Mouse (Mus musculus) megakaryocyte, adult 5-6 weeks (primary cell): ENCODE results near the gene Nlgn2. TPM values are rescaled to one million over a fixed set of nuclear protein-coding genes. Genes with fewer than 3 reads are reported as not detected.

ENCODE experiments used
- ATAC-seq: 2 replicates; pipeline ENCODE4 v1.8.0; 2016; ENCODE audit warnings: mild to moderate bottlenecking, inconsistent platforms; ENCODE audit not compliant: poor library complexity, severe bottlenecking
- total RNA-seq, 2 experiments: library from RNA; stranded (forward) in 1 of 2; stranded (reverse) in 1 of 2; fragments of 153-499, 151-499 nt in 1 of 2; fragments of 221-1000, 200-1000 nt in 1 of 2; gene quantifications; 2 replicates each; pipeline versions ENCODE4 v1.2.3 to v1.2.4; 2015 to 2017

Gene Nlgn2
- total RNA-seq (2015), result 0.20 and 0.48 TPM in 2 replicates
- 0.16 and 0.88 TPM in 2 replicates for total RNA-seq (2017)

DNA sequence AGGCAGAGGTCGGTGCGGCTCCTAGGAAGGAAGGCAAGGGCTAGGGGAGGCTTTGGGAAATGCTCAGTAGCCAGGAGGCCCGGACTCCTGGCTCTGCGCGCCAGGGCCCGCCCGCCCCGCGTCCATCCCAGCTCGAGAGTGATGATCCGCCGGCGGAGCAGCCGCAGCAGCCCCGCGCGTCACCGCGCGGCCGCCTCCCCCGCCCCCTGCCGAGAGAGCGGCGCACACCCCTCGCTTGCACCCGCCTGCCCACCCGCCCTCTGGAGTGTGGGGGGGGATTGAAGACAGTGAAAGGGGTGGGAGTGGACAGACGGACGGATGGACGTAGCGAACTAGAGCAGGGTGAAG, at the start of gene Nlgn2:
TSS of gene Nlgn2 (minus strand) at position 181 of the 348 bp plus-strand sequence.
- peak; percentile 10; the same call in 1 of the 2 replicates for ATAC-seq

DNA sequence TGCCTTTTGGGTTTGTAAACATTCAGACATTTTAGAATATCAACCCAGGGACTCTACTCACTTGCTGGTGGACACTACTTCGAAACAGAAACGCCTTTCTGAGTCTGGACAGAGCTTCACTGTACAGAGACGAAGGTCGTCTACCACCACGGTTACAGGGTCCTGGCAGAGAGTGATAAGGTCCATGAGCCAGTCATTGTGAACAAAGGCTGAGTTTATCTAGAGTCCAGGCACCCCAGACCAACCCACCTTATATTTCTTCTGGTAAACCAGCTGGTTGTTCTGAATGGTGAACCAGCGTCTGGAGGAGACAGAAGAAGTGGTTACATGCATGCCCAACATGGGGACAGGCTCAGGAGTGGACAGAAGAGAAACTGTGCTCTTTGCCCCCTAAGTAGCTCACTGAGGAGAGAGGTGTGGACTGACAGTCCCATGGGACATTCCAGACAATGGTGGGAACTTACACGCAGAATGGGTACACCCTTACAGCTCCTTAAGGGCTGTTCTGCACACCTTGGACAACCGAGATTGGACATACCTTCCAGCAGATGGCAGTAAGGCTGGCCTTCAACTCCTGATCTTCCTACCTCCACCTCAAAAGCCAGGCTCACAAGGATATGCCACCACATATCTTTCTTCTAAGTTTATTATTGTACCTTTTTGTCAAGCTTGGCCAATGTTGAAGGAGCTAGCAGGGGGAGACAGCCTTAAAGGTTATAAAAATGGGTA, 49.5 kb upstream of the Nlgn2 start:
- no peak for ATAC-seq

DNA sequence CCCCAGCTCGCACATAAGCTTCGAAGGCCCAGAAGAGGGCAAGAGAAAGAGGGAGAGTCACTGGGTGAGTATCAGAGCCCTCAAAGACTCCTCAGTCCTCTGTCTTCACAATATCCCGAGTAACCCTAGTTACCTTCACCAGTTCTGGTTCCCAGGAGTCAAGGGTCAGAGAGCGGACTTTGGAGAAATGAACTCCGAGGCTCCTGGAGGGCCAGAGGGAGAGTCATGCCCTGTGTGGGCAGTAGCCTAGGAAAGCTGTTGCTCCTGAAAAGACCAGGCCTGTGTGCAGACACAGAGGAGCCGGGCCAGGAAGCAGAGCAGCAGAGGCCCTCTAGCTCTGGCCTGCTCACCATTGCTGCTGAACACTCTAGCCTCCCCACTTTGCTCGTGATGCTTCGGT, 47.1 kb upstream of the Nlgn2 start:
- ATAC-seq, result no peak

DNA sequence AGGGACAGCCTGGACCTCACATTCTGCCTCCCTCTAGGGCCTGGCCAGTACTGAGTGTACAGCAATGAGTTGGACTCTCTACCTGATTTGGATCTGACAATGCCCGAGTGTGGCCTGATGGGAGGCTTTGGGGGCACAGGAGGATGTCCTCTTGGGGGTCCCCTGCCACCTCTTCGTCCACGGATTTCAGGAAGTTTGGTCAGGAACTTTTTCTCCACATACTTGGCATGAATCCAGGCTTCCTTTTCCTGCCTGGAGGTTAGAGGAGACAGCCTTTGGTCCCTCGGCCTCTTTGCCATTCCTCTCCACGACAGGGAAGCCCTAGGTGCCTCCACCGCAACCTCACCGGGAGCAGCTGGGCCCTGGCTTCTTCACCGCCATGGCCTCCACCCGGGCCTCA, 46.7 kb upstream of the Nlgn2 start:
- ATAC-seq, result no peak

DNA sequence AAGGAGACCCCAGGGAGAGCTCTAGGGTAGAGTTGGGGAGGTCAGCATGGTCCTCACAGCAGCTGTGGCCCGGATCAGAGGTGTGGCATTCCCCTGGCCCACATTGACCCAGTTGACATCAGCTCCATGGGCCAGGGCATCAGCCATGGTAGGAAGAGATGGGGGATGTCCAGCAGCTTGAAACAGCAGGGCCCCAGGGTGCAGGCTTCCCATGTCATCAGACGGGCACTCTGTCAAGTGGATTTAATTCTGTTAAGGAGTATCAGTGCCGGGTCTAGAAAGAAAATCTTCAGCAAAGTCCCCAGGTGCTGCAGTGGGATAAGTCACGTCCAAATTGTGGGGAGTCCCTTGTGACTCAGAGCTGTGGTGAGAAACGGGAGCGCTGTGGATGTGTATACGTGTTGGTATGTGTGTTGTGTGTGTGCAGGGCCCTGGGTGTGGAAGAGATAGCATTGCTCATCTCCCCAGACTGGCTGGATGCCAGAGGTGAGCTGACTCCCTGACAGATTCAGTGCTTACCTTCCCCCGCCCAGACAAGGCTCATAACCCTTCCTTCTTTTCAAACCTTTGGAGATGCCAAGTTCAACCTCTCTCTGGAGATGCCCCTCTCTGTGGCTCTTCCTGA, 46.1 kb upstream of the Nlgn2 start:
- no peak for ATAC-seq

DNA sequence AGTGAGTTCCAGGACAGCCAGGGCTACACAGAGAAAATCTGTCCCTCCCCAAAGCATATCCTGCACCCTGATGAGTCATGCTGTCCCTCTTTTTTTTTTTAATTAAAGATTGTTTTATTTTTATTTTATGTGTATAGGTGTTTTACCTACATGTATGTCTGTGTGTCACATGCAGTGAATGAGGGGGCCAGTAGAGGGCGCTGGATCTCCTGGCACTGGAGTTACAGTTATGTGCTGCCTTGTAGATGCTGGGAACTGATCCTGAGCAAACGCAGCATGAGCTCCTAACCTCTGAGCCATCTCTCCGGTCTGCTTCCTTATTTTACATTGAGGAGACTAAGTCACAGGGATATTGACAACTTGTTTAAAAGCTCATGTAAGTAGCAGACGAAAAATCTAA, 45.5 kb upstream of the Nlgn2 start:
- no peak for ATAC-seq

DNA sequence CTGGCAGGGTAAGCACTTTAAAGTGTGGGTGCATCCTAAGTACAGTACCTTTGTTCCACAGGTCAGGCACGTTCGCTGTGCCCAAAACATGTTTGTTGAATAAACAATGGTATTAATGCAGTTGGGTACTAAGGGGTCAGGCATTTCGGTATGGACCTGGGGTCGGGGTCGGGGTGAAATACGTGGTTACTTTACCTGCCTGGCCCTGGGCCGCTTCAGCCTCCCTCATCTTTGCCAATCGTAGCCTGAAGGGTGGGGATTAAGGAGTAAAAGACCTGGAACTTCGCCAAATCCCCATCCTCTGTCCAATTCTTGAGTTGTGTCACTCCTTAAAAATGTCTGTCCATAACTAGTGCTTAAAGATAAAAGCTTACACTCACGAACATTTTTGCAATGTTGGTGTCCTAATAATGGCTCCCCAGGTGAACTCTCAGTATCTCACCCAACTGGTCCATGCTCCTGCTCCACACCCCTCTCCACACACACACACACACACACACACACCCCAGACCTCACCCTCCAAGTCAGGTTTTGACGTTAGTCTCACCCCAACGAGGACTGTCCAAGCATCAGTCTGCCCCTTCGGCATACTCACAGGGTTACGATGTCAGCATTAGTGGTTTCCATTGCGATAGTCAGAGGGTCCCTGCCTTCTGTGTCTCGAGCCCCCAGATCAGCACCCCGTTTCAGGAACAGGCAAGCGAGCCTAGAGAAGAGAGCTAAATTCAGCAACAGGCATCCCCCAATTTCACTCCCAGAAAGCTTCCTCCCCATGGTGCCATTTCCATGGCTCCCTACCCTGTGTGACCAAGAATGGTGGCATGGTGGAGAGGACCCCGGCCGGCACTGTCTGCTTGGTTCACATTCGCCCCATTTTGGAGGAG, 44.4 kb upstream of the Nlgn2 start:
- ATAC-seq, result no peak

DNA sequence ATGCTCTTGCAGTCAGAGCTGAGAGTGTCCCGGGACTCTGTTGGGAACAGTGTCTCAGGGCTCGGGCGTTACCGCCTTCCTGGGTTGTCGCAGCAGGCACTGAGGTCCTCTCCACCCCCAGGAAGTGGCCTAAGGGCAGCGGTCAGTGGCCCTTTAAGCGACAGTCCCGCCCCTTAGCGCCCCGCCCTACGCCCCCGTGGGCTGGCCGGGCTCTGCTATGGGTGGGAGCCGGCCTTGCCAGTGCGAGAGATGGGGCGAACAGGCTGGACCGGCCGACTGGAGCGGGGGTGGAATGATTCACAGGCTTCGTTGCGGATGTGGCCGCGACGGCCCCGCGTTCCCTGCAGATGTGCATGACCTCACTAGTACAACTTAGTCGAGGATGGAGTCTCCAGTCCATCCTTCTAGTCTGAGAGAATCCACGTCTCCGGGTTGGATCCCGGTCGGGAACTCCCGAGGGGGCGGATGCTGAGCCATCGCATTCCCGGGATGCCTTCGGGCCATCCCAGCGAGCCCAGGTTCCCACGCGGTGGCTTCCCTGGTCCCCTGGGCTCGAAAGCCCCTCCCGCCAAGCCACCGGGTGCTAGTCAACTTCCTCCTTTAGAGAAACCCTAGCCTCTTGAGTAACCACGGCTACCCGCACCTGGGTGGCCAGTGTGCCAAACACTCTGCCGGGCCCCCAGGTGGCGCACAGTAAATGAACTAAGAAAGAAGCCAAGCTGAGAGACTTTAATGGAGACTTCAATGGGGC, 43.4 kb upstream of the Nlgn2 start, which contains the start of gene Kctd11:
TSS of gene Kctd11 (minus strand) at position 554 of the 751 bp plus-strand sequence.
- ATAC-seq, result peak; percentile 83

DNA sequence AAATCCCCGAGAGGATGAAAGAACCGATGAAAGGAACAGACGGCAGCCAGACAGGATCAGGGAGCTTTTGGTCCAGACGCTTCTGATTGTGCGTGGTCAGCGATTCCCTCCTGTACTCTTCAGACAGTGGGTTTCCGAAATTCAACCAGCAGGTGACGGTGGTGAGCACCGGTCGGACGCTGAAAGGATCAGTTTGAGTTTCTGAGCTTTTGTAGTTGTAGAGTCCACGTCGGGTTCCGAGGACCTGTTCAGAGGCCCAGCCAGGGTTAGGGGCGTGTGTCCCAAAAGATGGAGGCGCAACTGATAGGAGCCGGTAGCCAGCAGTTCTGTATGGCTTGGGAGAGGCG, 42.9 kb upstream of the Nlgn2 start:
- peak; percentile 43 for ATAC-seq

DNA sequence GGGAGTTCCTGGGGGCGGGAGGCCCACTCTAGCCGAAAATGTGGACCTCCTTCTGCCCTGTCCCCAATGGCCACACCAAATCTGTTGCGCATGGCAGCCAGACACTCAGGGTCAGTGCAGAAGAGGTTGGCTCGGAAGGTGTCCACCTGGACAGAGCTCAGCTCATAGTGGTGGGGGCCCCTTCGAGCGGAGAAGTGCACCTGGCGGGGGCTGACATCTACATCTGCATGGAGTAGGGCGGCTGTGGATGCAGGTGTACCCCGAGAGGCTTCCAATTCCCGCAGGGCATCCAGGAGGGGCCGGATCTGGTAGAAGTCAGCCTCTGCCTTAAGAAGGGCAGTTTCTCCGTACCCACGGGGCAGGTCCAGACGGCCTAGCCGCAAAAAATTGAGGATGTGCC, 42.1 kb upstream of the Nlgn2 start:
- ATAC-seq, result no peak

DNA sequence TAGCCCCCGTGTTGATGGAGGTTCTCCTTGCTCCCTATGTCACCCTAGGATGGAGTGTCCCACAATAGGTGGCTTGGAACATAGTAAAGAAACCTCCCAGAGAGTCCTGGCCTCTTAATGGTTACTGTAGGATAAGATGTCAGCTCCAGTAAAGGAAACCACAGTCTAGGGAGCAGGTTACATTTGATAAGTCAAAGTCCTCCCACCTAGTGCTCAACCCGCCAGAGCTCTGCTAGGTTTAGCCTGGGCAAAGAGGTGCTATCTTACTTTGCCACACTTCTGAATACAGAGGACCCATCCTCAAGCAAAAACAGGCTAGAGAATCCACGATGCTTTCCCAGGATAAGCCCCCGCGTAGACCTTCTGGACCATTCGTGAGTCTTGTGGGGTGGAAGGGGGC, 41.4 kb upstream of the Nlgn2 start:
- no peak for ATAC-seq

DNA sequence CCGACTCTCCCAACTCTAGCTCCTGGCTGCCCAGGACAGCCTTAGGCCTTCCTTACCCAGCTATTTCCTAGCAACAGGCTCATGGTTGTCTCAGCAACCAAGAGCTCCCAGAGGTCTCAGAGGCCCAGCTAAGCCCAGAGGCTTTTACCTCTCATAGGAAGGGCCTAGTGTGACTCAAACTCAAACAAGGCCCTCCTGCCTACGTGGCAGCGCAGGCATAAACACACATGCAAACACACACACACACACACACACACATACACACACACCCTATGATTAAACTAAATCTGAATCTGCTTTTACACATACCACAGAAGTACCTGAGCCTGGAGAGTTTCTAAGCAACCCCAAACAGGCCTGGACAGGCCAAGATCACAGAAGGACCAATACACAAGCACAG, 40.8 kb upstream of the Nlgn2 start:
- no peak for ATAC-seq

DNA sequence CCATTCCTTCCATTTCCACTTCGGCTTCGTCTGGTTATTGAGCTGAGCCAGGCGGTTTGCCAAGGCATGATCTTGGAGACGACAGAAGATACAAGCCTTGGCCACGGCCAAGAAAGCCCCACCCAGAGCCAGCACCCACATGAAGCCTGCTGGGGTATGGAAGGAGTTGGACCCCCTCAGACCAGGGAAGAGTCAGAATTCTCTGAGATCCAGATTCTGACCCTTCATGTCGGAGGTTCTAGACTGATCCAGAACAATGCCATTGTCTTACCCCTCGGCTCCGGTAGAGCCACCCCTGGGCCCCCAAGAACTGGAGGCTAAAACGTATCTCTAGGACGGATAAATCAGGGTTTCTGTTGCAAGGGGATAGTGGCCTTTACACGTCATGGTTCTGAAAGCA, 40.3 kb upstream of the Nlgn2 start, which contains the start of gene Tmem95:
TSS of gene Tmem95 (minus strand) at position 141 of the 400 bp plus-strand sequence.
- no peak for ATAC-seq

DNA sequence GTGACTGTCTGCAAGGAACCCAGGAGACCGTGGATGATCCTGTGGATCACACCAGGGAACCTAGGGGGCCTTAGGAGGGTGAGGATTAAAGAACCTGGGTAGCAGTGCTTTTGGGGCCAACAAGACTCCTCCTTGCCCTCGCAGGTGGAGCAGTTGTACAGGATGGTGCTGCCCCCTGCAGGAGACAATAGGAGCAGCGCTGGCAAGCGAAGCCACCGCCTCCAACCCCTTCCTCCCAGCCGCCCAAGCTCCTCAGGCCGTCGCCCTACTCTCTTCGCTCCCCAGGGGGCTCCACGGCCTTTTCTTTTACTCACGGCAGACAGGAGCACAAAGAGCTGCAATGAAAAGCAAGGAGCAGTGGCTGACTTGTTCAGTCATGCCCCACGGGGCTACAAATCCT, 39.3 kb upstream of the Nlgn2 start:
- peak; percentile 55 for ATAC-seq

DNA sequence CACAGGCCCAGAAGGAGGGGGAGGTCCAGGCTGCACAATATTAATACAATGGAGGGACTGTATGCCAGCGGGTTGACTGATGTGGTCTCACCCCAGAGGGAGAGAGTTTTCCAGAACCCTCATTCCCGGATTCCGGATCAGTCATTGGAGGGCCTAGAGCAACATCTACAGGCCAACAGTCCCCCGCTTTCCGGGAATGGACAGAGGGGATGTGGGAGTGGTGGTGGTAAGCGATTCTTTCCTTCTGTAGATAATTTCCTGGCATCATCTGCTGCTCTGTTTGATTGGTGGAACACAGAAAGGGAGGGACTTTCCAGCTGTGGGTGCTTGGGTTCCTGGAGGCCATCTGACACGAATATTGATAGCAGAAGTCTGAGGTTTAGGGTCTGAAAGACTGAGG, 38.6 kb upstream of the Nlgn2 start:
- no peak for ATAC-seq

DNA sequence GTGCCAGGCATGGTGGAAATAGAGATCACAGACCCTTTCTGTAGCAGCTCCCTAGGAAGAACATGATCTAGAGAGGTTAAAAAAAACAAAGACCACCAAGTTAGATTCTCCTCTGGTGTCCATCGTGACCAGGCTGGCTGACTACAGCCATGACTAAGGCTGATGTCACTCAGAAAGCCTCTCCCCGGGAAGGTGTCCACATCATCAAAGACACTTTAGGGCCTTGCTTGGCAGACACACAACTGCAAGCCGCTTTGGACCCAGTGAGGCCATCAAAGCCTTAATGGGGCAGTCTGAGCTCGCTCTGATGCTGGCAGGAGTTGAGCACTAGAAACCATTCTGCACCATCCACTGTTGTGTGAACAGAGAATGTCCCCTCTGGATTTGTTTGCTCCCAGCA, 34.9 kb upstream of the Nlgn2 start:
- ATAC-seq, result no peak

DNA sequence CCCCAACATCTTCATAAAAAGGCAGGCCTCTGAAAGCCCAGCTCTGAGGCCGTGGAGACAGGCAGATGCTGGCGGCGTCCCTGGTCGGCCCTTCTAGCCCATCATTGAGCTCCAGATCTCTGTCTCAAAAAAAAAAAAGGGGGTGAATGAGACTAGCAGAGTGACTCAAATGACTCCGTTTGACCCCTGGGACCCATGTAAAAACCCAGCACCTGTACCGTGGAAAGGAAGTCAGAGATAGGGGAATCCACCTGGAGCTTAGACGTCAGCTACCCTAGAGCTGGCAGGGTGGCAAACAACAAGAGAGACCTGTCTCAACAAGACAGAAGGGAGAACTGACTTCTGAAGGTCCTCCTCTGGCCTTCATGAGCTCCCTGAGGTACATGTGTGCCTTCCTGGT, 34.2 kb upstream of the Nlgn2 start:
- ATAC-seq, result no peak

DNA sequence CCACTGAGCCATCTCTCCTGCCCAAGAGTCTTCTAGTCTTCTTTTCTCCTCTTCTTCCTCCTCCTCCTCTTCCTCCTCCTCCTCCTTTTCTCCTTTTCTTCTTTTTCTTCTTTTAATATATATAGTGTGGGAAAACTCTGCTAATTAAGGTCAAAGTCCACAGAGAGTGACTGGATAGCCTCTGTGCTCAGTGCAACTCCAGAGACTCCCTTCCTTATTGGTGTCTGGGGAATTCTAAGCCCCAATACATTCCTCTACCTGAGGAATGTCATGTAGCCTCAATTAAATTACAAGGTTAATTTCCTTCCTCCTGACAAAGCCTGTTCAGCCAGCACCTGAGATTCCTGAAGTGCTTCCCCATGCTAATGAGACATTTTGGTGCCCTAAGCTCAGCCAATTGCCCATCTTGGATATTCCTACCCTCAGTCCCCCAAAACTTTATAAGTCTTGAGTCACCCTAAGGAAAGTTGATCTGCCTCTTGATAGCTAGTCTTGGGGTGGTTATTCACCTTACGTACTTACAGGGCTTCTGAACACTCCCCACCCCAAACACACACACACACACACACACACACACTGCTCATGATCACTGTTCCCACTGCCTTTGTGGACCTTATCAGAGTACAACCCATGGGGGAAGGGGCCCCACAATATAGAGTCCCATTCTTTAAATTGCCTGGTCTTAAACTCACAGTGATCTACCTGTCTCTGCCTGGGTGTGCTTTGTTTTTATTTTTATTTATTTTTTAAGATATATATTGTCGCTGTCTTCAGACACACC, 32.9 kb upstream of the Nlgn2 start:
- no peak for ATAC-seq

DNA sequence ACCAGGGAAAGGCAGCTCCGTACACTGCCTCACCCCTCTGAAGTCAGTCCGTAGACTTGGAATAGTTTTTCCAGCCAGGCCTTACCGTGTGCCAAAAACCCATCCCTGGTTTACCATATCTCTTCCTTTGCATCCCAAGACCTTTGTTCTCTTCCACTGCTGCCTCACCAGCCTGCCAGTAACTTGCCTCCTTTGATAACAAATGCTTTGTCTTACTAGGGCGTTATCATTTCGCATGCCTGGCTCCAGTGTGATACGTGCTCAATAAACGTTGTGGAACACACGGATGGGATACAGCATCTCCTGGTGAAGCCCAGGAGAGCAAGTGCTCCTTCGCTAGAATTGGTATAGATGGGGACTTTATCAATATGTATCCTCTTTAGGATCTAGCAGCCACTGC, 29.8 kb upstream of the Nlgn2 start:
- ATAC-seq, result no peak

DNA sequence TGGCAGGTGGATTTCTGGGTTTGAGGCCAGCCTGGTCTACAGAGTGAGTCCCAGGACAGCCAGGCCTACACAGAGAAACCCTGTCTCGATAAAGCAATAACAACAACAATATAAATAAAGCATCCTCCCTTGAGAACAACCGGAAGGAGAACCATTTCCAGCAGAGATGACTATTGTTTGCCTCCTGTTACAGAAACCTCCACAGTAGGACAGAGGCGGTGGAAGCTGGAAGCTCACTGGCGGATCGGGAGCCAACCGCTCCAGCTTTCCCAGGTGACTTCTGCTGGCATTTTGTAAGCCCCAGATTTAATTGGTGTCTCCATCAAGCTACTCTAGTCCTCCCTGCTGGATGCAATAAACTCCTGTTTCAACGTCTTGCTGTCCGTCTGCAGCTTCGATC, 28.0 kb upstream of the Nlgn2 start:
- no peak for ATAC-seq
